Mouse (Mus musculus) ovary, adult 18-20 months (tissue): ENCODE data around the gene Hoxc9.
A peak's percentile ranks its signal among the peaks of the same experiment; 100 is the strongest.

Experiments used
- DNase-seq: peaks from one replicate; pipeline ENCODE4 v3.0.0; 2022; ENCODE audit warnings: low spot score, mixed read lengths

The Hoxc9 gene

GRCm38 (mm10) chr15:102977423-102977974 lies 1.3 kb downstream of the Hoxc9 start:
- no peak for DNase-seq

GRCm38 (mm10) chr15:102978615-102979515 lies 2.6 kb downstream of the Hoxc9 start:
- DNase-seq, result no peak

DNA sequence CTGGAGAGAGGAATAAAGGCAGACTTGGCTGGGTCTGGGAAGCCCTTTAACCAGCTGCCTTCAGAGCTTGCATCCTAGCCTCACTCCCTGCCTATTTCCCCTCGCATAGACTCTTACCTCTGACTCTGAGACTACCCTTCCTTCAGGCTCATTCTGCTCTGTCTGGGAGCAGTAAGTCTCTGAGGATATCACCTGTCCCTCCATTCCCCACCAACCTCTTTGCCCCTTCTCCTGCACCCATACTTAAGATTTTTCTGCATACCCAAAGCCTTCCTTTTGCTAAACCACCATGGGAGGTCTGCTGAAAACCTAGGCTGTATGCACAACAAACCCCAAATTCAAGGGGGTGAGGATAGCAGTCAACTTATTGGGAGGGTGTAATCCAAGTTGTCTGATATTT lies 3.7 kb downstream of the Hoxc9 start:
- no peak for DNase-seq

DNA sequence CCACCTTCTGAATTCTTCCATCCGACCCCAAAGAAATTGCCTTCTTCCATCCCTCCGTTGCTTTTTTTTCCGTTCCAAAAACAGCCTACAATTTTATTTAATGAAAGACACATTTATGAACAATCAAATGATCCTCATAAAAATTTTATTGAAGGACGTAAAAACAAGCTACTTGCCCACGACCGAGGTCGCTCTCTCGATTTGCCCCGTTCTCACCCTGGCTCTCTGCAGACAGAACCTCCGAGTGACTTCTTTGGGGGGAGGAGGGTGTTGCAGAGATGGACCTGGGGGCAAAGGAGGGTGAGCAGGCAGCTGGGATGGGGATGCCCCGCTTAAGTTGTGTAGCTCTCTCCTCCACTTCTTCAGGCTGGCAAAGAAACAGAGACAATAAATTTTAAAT lies 4.1 kb downstream of the Hoxc9 start:
- DNase-seq, result no peak

GRCm38 (mm10) chr15:102980912-102981311 lies 4.7 kb downstream of the Hoxc9 start:
- no peak for DNase-seq

DNA sequence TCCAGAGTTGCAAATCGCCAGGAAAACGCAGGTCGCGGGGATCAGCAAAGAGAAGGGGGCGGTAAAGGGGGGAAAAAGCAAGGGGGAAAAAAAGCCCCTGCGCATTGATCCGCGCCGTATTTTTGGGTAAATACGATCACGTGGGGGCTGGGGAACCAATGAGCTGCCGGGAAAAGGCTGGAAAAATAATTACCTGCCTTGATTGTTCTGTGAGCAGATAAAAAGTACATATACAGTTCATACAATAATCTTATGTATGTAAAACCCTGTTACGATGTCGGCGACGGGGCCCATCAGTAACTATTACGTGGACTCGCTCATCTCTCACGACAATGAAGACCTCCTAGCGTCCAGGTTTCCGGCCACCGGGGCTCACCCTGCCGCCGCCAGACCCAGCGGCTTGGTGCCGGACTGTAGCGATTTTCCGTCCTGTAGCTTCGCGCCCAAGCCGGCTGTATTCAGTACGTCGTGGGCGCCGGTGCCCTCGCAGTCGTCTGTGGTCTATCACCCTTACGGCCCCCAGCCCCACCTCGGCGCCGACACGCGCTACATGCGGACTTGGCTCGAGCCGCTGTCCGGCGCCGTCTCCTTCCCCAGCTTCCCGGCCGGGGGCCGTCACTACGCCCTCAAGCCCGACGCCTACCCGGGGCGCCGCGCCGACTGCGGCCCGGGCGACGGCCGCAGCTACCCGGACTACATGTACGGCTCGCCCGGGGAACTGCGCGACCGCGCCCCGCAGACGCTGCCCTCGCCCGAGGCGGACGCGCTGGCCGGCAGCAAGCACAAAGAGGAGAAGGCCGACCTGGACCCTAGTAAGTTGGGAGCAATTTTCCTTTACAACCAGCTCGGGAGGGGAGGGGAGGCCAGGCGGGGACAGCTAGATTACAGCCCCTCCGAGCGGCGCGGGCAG lies 5.4 kb downstream of the Hoxc9 start:
- DNase-seq, result no peak

DNA sequence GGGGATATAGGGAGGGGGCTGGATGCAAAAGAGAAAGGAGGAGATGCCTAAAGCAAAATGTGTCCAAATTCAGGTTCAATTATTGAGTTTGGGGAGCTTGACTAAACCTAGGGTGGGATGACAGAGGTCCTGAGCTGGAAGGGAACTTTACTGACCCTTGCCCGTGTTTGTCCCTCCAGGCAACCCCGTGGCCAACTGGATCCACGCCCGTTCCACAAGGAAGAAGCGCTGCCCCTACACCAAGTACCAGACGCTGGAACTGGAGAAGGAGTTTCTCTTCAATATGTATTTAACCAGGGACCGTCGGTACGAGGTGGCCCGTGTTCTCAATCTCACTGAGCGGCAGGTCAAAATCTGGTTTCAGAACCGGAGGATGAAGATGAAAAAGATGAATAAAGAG lies 7.5 kb downstream of the Hoxc9 start:
- DNase-seq, result no peak

DNA sequence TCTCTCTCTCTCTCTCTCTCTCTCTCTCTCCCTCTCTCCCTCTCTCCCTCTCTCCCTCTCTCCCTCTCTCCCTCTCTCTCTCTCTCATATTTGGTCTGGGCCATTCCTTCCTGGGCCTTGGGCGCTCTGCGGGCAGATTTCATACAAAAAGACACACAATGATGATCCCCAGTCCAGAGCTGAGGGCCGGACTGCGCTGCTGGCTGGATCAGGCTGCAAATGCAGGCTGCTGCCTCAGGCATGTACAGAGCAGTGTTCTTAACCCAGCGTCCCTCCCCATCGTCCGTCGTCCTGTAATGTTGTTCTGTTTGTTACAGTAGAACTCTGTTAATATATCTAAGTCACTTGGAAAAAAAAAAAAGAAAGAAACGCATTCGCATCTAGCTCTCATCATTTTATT lies 8.3 kb downstream of the Hoxc9 start:
- DNase-seq, result no peak

DNA sequence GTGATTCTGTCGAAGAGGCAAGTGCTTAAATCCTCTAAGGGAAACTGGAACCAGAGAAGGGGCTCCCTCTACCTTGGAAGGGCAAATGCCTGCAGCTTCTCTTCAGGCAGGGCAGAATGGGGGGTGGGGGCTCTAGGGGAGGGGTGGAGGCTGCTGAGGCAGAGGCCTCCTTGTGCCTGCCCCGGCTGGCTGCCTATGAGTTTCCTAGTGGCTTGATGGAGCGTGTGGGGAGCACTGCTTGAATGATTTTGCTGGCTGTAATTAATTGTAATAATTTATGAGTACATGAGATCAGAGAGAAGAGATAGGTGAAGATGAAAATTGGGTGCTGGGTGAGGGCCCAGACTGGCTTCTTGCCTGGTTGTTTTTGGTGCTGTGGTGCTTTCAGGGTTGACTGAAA lies 8.7 kb downstream of the Hoxc9 start:
- no peak for DNase-seq

GRCm38 (mm10) chr15:102987124-102987833 lies 11.0 kb downstream of the Hoxc9 start:
- DNase-seq, result peak; percentile 83

GRCm38 (mm10) chr15:102988078-102988477 lies 11.8 kb downstream of the Hoxc9 start:
- DNase-seq, result no peak

GRCm38 (mm10) chr15:102990461-102991397 lies 14.5 kb downstream of the Hoxc9 start, which contains the start of gene Hoxc8:
TSS of gene Hoxc8 (plus strand) at chr15:102990607.
- no peak for DNase-seq

DNA sequence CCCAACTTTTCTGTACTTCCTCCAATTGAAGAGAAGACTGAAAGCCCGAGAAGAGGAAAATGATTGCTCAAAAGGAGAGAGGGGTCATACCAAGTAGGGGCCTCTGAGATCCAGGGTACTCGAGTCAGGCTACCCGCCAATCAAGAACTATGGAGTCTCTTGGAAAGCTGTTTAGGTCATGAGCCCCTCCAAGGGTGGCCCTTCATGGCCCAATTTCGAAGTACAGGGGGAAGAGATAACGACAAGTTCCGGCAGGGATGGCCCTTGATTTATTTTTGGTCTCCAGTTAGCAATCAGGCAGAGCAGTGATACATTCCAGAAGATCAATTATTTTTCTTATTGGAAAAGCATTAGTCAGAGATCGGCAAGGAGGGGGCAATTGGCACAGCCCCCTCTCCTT lies 15.5 kb downstream of the Hoxc9 start:
- no peak for DNase-seq

DNA sequence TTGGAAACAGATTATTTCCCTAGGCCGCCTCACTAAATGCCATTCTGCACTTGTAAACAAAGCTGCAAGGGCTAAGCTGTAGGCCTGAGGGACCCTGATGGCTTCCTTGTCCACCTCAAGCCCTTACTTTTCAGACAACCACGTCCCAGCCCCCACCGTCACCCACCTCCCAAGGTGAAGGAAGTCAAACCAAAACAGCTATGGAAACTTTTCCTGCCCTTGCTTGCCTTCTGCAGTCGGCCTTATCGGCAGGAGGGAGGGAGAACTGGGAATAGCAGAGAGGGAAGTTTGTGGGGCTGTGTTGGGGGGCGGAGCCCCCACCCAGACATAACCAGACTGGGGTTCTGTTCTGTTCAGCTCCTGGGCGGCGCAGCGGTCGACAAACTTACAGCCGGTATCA lies 16.0 kb downstream of the Hoxc9 start:
- DNase-seq, result no peak

GRCm38 (mm10) chr15:102992863-102993262 lies 16.6 kb downstream of the Hoxc9 start:
- DNase-seq, result no peak

DNA sequence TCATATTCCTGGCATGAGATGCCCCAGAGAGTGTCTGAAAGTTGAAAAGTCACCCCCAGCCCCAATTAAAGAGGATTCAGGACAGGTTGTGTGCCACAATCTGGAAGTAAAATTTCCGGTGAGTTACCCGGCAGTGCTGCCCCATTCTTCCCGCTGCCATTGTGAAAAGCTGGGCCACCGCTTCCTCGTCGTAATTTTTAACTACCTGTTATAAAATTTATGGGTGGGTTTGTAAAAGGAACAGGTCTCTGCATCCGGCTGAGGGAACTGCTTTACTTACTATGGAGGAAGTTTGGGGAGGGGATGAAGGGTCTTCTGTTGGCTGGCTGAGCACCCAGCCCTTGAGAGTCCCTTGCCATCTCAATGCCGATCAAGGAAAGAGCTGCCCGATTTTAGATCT lies 20.3 kb downstream of the Hoxc9 start:
- no peak for DNase-seq

GRCm38 (mm10) chr15:102997431-102997830 lies 21.2 kb downstream of the Hoxc9 start:
- no peak for DNase-seq

DNA sequence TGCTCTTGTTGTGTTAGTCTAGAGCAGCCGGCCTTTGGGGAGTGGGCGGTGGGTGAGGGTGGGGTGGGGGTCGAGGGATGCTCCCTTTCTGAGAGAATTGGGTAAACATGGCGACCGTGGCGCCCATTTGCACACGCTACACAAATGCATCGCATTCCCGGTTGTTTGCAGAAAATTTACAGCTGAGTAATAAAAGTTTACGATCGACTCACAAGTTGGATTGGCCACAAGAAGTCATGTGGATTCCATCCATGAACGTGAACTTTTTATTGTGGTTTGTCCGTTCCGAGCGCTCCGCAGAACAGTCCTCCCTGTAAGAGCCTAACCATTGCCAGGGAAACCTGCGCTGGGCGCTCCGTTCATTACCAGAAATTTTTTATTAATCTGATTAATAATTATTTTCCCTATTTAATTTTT lies 21.7 kb downstream of the Hoxc9 start, which contains the start of gene Hoxc6:
Hoxc6 (plus strand) TSS at position 319 of the 417 bp plus-strand sequence.
- peak; percentile 58 for DNase-seq

DNA sequence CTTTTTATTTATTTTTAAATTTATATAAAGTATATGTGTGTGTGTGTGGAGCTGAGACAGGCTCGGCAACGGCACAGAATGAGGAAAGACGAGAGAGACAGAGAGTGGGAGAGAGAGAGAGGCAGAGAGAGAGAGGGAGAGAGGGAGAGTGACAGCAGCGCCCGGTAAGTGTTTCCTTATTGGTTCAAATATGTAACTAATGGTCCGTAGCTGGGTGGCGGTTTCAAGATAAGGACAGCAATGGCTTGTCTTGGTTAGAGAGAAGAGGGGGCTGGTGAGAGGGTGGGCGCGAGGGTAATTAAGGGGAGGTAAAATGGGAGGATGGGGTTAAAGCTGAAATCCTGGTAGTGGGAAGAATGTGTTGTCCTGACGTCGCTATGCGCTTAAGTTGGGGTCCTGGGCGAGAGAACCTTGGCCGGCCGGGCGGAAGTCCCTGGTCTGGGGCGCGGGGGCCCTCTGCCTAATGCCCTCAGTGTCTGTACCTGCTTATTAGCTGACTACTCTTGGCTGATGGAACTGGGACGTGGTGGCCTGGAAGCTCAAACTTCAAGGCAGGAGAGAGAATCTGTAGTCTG lies 22.5 kb downstream of the Hoxc9 start:
- DNase-seq, result no peak

DNA sequence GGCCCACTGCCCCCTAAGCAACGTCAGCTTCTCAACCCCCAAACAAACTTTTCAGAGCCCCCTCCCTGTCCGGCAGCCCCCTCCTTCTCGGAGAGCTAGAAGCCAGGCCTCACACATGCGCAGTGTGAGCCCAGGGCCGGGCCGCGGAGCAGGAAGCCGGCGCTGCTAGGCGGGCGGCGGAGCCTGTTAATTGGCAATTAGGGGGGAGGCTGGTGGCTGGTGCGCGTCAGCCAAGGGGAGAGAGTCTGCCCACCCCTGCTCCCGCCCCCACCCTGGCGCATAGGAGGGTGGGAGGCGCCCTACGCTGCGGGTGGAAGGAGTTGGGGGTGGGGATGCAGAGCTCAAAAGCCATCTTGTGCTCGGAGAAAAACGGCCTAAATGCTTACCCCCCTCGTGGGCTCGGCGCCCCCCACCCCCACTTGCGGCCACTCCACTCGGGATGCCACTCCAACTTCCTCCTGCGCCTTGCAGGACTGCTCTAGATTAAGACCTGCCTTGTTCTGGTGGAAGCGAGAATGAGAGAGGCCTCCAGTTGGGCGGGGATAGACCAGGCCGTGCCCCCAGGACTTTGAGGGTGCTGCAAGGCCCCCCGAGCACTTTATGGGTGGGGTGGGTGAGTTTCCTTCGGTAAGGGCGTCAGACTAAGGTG lies 23.1 kb downstream of the Hoxc9 start:
- peak; percentile 97 for DNase-seq
